Mouse (Mus musculus): Measurements from ENCODE around the gene Med13l.

Med13l gene

GRCm38 (mm10) chr5:118655966-118656365 is 95.5 kb downstream of the Med13l start:
- DNase-seq (ENCODE audit: low spot score in 2 of 2): no peak

- DNase-seq (ENCODE audit: low spot score in 2 of 2): no peak
These were observed 97.9 kb downstream of the Med13l start for GRCm38 (mm10) chr5:118658256-118658837.

DNA sequence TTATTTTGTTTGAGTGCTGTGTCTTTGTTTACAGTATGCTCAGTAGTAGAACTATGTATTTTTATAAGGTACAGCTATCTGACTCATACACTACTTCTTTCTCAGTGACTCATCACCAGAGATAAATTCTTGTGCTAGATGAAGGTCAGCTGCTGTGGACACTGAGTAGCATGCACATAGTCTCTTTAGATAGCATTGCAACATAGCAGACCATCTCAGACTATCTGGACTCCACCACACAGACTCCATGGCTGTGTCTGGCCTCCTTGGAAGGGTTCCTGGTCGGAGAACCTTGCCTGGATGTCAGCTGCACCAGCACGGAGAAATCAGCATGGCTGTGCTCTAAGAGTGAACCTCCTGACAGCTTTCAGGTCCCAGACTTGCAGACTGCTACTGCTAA is 99.2 kb downstream of the Med13l start:
- peak in 1 of 2 experiments; percentile 41 for DNase-seq (ENCODE audit: low spot score in 2 of 2)

DNA sequence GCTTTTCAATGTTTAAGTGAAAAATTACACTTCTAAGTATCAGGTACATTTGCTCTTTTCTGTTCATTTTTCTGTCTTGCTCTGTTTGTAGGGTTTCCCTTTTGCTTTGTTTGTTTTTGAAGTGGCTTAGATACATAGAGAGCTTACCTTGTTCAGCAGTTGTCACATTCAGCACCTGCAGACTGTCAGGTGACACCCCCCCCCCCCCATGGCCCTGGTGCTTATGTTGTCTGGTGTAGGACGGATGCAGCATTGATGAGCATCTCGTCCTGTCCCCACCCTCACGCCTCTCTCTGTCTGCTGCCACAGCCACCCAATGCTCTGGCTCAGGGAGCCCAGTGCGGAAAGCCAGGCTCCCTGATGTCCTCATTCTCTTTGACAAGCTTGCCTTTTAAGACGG is 101.3 kb downstream of the Med13l start:
- no peak for DNase-seq (ENCODE audit: low spot score in 2 of 2)

DNA sequence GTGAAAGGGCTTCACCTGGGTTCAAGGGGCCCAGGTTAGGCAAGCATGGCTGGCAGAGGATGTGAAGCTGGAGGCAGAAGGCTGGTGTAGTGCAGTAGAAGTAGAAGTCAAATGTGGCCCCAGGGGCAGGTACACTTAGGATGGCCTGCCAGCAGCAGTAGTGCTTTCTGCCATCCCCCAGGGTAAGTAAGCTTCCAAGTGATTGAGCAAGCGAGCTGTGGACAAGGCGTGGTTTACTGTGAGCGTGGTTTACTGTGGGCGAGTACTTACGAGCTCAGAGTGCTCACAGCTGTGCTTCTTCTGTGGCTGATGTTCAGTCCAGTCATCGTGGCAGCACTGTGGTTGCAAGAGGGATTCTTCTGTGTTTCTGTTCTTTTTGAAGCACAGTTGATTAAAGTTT is 103.5 kb downstream of the Med13l start:
- DNase-seq (ENCODE audit: low spot score in 2 of 2): peak in 1 of 2 experiments; percentile 61

DNA sequence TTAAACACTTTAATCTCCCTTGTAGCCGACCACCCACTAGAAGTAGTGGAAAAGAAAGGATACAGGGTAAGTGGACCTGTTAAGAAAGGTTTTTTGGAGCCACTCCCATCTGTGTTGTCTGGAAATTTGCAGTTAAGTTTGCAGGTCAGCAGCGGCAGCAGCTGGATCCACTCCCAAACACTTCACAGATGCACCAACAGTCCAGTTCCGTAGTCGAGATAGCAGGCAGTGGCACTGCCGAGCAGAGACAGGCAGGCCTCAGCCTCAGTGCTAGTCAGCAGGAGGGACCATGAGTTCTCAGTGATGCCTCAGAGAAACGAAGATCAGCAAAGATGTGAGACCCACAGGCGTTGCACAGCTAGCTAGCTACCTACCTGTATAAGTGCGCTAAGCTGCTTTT is 104.5 kb downstream of the Med13l start:
- DNase-seq (ENCODE audit: low spot score in 2 of 2): no peak

GRCm38 (mm10) chr5:118666437-118667207 is 106.1 kb downstream of the Med13l start:
- no peak for DNase-seq (ENCODE audit: low spot score in 2 of 2)

DNA sequence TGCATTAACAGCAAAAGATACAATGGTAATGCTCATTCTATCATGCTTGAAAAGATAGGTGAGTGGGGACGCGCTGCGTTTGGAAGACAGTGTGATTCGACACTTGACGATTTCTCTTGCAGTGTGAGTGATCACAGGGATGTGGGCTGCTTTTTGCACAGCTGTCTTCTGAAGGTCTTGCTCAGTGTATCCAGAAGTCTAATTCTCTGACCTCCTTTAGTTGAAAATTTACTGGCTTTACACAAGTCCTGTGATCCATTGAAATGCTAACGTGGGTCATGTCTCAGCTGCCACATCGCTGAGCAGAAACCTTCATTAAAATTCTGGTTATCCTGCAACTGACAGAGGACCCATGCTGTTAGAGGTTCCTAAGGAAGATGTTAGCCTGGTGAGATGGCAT is 107.4 kb downstream of the Med13l start:
- no peak for DNase-seq (ENCODE audit: low spot score in 2 of 2)

GRCm38 (mm10) chr5:118668931-118669330 is 108.5 kb downstream of the Med13l start:
- DNase-seq (ENCODE audit: low spot score in 2 of 2): no peak

DNA sequence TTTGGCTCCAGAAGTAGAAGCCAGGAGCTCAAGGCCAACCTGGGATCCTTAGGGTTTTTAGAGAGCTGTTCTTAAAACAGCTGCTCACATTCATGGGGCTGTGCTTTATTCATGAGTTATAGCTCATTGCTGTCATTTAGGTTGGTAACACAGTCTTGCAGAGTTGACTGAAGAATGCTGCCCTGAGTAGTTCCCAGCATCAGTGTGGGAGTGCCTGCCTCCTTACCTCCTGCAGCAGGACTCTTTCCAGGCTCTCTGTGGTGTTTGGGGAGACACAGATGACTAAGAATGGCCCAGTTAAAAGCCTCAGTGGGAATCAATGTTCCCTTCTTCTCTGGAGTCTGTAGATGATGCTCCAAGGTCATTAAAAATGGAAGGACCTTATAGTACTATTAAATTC is 111.6 kb downstream of the Med13l start:
- DNase-seq (ENCODE audit: low spot score in 2 of 2): no peak

GRCm38 (mm10) chr5:118673859-118674258 is 113.4 kb downstream of the Med13l start:
- DNase-seq (ENCODE audit: low spot score in 2 of 2): no peak

- DNase-seq (ENCODE audit: low spot score in 2 of 2): no peak
These were observed 113.8 kb downstream of the Med13l start for GRCm38 (mm10) chr5:118674321-118674720.

- DNase-seq (ENCODE audit: low spot score in 2 of 2): no peak
These were observed 115.2 kb downstream of the Med13l start for GRCm38 (mm10) chr5:118675697-118676096.

DNA sequence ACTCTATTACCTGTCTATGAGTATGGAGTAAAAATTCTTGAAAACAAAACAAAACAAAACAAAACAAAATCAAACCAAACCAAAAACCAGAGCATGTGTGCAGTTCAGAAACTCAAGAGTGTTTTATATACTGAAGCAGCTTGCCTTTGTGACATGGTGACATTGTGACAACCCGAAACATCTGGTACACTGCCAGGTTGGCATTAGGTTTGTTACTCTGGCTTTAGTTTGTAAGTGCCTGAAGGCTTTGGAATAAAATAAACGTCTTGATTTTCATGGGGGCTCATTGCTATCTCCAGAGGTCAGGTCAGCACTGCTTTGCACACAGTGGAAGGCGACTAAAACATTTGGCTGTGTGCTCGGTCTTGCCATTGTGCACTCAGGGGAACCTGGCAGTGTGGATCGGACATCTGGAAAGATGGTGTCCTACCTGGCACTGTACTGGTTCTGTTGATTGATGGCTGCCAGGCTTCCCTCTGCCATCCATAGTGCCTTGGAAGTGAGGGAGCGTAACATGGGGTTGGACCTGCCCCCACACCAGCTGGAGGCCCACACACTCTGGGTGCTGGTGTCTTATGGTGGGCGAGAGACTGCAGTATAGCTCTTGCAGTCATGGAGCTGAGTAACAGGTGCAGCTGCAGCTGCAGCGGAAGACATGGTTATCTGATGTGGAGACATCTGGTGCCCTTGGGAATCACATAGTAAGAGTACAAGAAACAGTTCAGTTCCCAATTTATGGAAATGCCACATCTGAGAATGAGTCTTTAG is 115.9 kb downstream of the Med13l start:
- no peak for DNase-seq (ENCODE audit: low spot score in 2 of 2)

- no peak for DNase-seq (ENCODE audit: low spot score in 2 of 2)
These were observed 118.9 kb downstream of the Med13l start for GRCm38 (mm10) chr5:118679283-118679835.

GRCm38 (mm10) chr5:118680853-118681252 is 120.4 kb downstream of the Med13l start:
- no peak for DNase-seq (ENCODE audit: low spot score in 2 of 2)

GRCm38 (mm10) chr5:118682007-118682406 is 121.5 kb downstream of the Med13l start:
- no peak for DNase-seq (ENCODE audit: low spot score in 2 of 2)

DNA sequence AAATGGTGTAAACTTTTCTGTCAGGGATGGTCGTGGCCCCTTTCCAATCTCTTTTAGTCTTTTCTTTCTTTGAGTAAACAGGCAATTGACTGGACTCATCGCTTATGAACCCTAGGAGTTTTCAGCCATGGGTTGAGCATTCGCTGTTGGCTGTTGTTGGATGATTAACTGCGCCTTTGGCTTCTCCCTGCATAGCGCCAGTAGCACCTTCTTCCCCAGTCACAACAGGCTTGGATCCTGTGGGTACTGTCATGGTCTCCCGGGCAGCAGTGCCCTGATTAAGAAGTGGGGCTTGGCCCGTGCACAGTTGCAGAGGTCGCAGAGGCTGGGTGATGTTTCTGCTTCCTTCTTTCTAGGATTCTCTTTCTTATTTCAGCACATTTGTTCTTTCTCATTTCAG is 124.7 kb downstream of the Med13l start:
- DNase-seq (ENCODE audit: low spot score in 2 of 2): no peak

DNA sequence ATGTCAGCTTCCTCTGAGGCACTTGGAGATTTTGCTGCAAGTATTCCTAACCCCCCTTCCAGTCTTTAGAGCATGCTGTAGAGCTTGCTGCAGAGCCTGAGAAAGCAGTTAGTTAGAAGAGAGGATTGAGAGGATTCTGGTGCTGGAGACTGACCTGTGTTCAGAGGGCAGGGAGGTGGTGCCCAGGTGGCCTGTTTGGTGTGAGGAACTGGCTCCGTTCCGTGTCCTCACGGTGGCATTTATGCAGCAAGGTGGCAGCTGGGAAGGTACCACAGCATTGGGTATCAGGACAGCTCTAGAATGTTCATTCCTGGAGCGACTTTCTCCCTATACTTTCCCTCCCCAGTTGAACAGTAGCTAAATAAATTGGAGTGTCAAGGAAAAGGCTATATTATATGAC is 125.5 kb downstream of the Med13l start:
- DNase-seq (ENCODE audit: low spot score in 2 of 2): no peak

DNA sequence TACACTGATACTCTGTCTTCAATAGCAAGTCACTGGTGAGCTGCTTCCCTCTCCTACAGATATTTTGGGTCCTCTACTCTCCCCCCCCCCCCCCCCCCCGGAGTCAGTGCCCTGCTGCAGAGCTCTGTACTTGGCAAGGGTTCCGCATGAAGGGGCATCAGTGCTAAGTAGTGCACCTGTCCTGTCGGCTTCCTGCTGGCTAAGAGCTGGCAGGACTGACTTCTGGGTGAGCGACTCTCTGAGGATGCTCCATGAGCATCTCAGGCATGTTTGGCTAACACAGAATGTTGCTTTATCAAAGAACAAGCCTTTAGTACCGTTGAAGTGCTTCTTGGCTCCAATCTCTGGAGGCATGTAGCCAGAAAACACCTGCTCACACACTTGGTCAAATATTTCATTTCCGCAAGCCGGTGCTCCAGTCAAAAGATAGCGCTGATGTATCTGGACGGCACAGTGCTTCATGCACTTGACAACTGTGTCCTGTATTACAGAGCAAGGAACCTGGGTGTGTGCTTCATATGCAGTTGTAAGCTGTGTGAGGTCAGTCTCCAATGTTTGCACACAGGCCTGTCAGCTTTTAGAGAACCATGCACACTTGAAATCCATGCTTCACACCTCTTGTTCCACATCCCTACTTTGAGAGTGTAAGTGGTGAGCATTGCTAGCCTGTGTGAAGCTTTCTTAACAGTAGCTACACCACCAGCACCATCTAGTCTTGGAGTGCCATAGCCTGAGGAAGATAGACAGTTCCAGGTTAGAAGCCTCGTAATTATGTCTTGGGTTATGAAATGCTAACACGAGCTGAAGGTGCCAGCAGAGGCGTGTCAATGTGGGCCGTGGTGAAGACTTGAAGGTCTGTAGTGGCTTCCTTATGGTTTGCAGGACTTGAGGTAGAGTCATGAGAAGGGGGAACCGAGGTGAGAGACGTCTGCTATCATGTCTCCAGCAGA is 128.7 kb downstream of the Med13l start:
- DNase-seq (ENCODE audit: low spot score in 2 of 2): no peak

GRCm38 (mm10) chr5:118691025-118691709 is 130.7 kb downstream of the Med13l start:
- no peak for DNase-seq (ENCODE audit: low spot score in 2 of 2)

Measured in urinary bladder, adult 18-20 months (tissue).